Mouse (Mus musculus): ENCODE data around the gene Ccdc6.

Gene Ccdc6

DNA sequence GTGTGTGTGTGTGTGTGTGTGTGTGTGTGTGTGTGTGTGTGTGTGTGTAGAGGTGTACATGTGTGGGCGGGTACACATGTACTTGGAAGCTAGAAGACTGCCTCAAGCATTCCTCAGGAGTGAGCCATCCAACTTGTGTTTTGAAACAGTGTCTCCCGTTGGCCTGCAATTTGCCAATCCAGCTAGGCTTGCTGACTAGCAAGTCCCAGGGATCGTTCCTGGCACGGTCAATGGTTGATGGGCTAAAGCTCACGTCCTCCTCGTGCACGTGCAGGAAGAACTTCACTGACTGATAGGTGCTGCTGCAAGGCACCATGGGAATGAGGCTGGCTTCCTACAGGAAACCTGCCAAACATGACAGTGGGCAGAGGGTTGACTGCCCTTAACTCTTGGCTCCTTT is 89.7 kb downstream of the Ccdc6 start:
- no peaks in the 10 kb centered on the region for H3K9me3 ChIP-seq (ENCODE audit: low read length)
- H3K4me1 ChIP-seq (replicated peaks; ENCODE audit: low read depth, low read length), result peaks cover 57% of the 10 kb centered on the region
- H3K36me3 ChIP-seq (ENCODE audit: insufficient read depth, low read length), result peaks cover 88% of the 10 kb centered on the region
- H3K27me3 ChIP-seq (ENCODE audit: insufficient read depth, low read length), result 0 out of 2 replicates have a peak, but pooled peaks cover 3% of the 10 kb centered on the region
- no peak overlapping the region for H3K4me3 ChIP-seq (replicated peaks; ENCODE audit: low read length)
- TF ChIP-seq NANOG (IDR thresholded peaks at IDR 0.05; ENCODE audit: borderline replicate concordance, low read length), result no peak
- no peak for TF ChIP-seq CTCF (conservative IDR thresholded peaks at IDR 0.05; ENCODE audit: low read length)
- no peak for TF ChIP-seq POU5F1 (IDR thresholded peaks at IDR 0.05; ENCODE audit: borderline replicate concordance, low read length)

DNA sequence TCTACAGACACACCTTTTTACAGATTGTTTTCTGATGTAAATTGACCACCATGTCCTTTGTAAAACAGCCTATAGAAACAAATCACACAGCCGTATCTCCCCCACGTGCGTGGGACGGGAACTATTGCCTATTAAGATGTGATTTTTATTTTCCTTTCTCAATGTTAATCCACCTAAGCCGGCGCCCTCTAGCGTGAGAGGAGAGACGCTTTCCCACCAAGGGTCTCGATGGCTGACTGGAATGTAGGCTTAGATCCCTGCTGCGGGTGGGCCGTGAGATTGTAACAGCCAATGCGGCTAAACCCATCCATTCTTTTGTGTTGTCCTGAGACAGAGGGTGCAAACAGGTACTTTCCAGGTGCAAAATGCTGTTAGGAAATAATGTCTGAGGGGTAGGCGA is 92.9 kb downstream of the Ccdc6 start:
- no peak overlapping the region for H3K4me3 ChIP-seq (replicated peaks; ENCODE audit: low read length)
- peaks cover 61% of the 10 kb centered on the region for H3K4me1 ChIP-seq (replicated peaks; ENCODE audit: low read depth, low read length)
- H3K9me3 ChIP-seq (ENCODE audit: low read length), result no peaks in the 10 kb centered on the region
- peaks cover 78% of the 10 kb centered on the region for H3K36me3 ChIP-seq (ENCODE audit: insufficient read depth, low read length)
- TF ChIP-seq POU5F1 (IDR thresholded peaks at IDR 0.05; ENCODE audit: borderline replicate concordance, low read length) (no peak), CTCF (conservative IDR thresholded peaks at IDR 0.05; ENCODE audit: low read length) (peak; percentile 28)
- 0 out of 2 replicates have a peak, but pooled peaks cover 3% of the 10 kb centered on the region for H3K27me3 ChIP-seq (ENCODE audit: insufficient read depth, low read length)

DNA sequence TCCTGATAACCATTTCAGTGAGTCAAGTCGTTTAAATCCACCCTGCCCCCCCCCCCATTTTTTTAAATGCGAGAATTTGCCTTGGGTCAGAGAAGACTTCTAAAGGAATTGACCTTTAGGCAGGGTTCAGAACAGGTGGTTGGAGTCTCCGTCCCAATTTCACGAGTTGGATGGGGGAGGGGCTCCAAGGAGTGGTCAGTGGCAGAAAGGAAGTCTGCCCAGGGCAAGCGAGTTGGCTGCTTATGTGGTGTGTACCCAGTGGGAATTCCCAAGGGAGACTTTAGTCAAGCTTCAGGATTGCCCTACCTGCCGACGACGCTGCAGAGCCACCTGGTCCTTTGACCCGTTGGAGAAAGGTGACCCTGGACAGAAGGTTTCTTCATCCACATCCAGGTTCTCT is 97.4 kb downstream of the Ccdc6 start:
- Histone ChIP-seq H3K36me3 (ENCODE audit: insufficient read depth, low read length) (peaks cover 42% of the 10 kb centered on the region), H3K9me3 (ENCODE audit: low read length) (no peaks in the 10 kb centered on the region), H3K4me1 (replicated peaks; ENCODE audit: low read depth, low read length) (peaks cover 46% of the 10 kb centered on the region), H3K27me3 (ENCODE audit: insufficient read depth, low read length) (no peaks in the 10 kb centered on the region), H3K4me3 (replicated peaks; ENCODE audit: low read length) (no peak overlapping the region)
- TF ChIP-seq POU5F1 (IDR thresholded peaks at IDR 0.05; ENCODE audit: borderline replicate concordance, low read length) (no peak), CTCF (conservative IDR thresholded peaks at IDR 0.05; ENCODE audit: low read length) (no peak), NANOG (IDR thresholded peaks at IDR 0.05; ENCODE audit: borderline replicate concordance, low read length) (no peak)

DNA sequence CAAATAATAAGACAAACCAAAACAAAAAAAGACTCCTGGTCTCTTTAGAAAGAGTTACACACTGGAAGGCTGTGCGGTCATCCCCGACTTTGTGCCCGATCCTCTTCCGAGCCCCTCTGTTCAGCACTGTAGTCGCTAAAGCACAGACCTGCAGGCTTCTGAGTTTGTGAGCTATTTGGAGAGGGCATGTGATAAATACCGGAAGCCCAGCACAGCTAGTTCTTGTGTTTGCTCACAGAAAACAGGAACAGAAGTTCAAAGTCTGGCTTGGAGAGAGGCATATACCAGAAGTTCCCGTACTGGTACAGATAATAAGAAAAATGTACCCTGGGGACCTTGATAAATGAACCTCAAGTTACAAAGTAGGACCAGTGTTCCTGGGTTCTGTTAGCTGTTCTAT is 98.4 kb downstream of the Ccdc6 start:
- H3K27me3 ChIP-seq (ENCODE audit: insufficient read depth, low read length), result no peaks in the 10 kb centered on the region
- no peaks in the 10 kb centered on the region for H3K9me3 ChIP-seq (ENCODE audit: low read length)
- peaks cover 33% of the 10 kb centered on the region for H3K36me3 ChIP-seq (ENCODE audit: insufficient read depth, low read length)
- peaks cover 36% of the 10 kb centered on the region for H3K4me1 ChIP-seq (replicated peaks; ENCODE audit: low read depth, low read length)
- TF ChIP-seq CTCF (conservative IDR thresholded peaks at IDR 0.05; ENCODE audit: low read length) (no peak), NANOG (IDR thresholded peaks at IDR 0.05; ENCODE audit: borderline replicate concordance, low read length) (no peak), POU5F1 (IDR thresholded peaks at IDR 0.05; ENCODE audit: borderline replicate concordance, low read length) (no peak)
- H3K4me3 ChIP-seq (replicated peaks; ENCODE audit: low read length), result no peak overlapping the region

DNA sequence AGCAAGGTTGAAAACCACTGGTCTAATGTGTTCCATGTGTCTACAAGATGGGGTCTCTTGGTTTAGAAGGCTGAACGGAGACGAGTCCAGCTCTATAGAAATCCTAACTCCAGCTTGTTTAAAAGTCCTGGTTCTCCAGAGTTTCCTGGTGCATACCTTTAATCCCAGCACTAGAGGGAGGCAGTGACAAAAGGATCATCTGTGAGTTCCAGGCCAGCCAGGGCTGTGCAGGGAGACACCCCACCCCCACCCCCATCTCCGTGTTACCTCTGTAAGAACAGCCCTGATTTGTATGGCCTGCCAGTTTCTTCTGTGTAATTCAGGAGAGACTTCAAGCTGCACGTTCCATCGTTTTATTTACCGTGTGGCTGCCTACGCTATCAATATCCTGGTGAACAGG is 98.9 kb downstream of the Ccdc6 start:
- TF ChIP-seq NANOG (IDR thresholded peaks at IDR 0.05; ENCODE audit: borderline replicate concordance, low read length), result no peak
- peak; percentile 30; the same call in 1 of the 2 replicates for TF ChIP-seq CTCF (conservative IDR thresholded peaks at IDR 0.05; ENCODE audit: low read length)
- TF ChIP-seq POU5F1 (IDR thresholded peaks at IDR 0.05; ENCODE audit: borderline replicate concordance, low read length), result no peak
- H3K9me3 ChIP-seq (ENCODE audit: low read length), result no peaks in the 10 kb centered on the region

DNA sequence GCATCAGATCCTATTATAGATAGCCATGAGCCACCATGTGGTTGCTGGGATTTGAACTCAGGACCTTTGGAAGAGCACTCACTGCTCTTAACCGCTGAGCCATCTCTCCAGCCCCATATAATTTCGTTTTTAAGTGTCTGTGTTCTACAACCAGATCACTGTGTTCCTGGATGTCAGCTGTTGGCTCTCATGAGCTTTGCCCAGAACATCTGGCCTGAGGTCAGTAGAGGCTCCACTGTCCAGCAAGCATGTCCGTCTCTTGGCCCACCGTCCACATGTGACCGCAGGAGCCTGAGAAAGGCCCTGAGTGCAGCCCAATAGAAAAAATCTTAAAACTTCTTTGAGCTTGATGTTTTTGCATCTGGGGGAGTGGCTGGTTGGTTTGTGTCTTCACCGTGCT is 99.7 kb downstream of the Ccdc6 start:
- TF ChIP-seq POU5F1 (IDR thresholded peaks at IDR 0.05; ENCODE audit: borderline replicate concordance, low read length) (no peak), CTCF (conservative IDR thresholded peaks at IDR 0.05; ENCODE audit: low read length) (no peak), NANOG (IDR thresholded peaks at IDR 0.05; ENCODE audit: borderline replicate concordance, low read length) (no peak)
- no peaks in the 10 kb centered on the region for H3K9me3 ChIP-seq (ENCODE audit: low read length)
- peaks cover 25% of the 10 kb centered on the region for H3K4me1 ChIP-seq (replicated peaks; ENCODE audit: low read depth, low read length)
- no peaks in the 10 kb centered on the region for H3K27me3 ChIP-seq (ENCODE audit: insufficient read depth, low read length)
- H3K4me3 ChIP-seq (replicated peaks; ENCODE audit: low read length), result no peak overlapping the region
- H3K36me3 ChIP-seq (ENCODE audit: insufficient read depth, low read length), result peaks cover 21% of the 10 kb centered on the region

More for the DNA sequence above, 98.9 kb downstream of the Ccdc6 start:
- peaks cover 34% of the 10 kb centered on the region for H3K4me1 ChIP-seq (replicated peaks; ENCODE audit: low read depth, low read length)
- H3K27me3 ChIP-seq (ENCODE audit: insufficient read depth, low read length), result no peaks in the 10 kb centered on the region
- peaks cover 28% of the 10 kb centered on the region for H3K36me3 ChIP-seq (ENCODE audit: insufficient read depth, low read length)
- H3K4me3 ChIP-seq (replicated peaks; ENCODE audit: low read length), result no peak overlapping the region

DNA sequence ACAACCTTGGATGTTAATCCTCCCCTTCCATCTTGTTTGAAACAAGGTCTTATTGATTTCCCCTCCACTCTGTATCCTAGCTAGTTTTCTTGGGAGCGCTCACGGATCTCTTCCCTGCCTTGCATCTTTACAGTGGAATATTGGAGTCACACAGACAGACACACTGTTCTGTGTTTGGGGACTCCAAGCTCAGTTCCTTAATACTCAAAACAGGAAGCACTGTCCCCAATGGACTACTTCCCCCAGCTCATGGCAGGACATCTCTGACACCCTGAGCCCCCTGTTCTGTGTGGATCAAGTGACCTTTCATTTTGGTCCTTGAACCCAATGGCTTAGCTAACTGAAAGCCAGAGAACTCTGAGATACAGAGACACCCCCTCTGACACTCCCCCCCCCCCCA is 100.7 kb downstream of the Ccdc6 start:
- TF ChIP-seq NANOG (IDR thresholded peaks at IDR 0.05; ENCODE audit: borderline replicate concordance, low read length) (no peak), POU5F1 (IDR thresholded peaks at IDR 0.05; ENCODE audit: borderline replicate concordance, low read length) (no peak), CTCF (conservative IDR thresholded peaks at IDR 0.05; ENCODE audit: low read length) (no peak)
- Histone ChIP-seq H3K9me3 (ENCODE audit: low read length) (no peaks in the 10 kb centered on the region), H3K27me3 (ENCODE audit: insufficient read depth, low read length) (no peaks in the 10 kb centered on the region), H3K36me3 (ENCODE audit: insufficient read depth, low read length) (peaks cover 13% of the 10 kb centered on the region), H3K4me1 (replicated peaks; ENCODE audit: low read depth, low read length) (peaks cover 23% of the 10 kb centered on the region), H3K4me3 (replicated peaks; ENCODE audit: low read length) (no peak overlapping the region)

DNA sequence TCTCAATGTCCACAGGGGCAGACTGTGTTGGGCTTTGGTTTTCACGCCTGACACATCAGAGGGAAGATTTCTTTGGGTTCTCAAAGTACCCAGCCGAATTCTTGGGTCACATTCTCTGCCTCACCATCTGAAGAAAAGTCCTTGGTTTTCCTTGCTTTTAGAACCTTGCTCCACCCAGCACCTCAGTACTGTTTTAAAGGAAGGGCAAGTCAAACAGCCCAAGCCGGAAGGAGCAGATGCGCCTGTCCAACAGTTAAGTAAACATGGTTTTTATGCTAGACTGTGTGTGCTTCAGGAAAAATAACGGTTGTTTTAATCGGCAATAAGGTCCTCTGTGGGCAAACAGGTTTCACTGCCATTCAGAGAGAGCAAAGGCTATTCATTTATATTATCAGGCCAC is 101.1 kb downstream of the Ccdc6 start:
- TF ChIP-seq POU5F1 (IDR thresholded peaks at IDR 0.05; ENCODE audit: borderline replicate concordance, low read length) (no peak), CTCF (conservative IDR thresholded peaks at IDR 0.05; ENCODE audit: low read length) (no peak), NANOG (IDR thresholded peaks at IDR 0.05; ENCODE audit: borderline replicate concordance, low read length) (no peak)
- Histone ChIP-seq H3K27me3 (ENCODE audit: insufficient read depth, low read length) (no peaks in the 10 kb centered on the region), H3K4me3 (replicated peaks; ENCODE audit: low read length) (no peak overlapping the region), H3K4me1 (replicated peaks; ENCODE audit: low read depth, low read length) (peaks cover 23% of the 10 kb centered on the region), H3K36me3 (ENCODE audit: insufficient read depth, low read length) (peaks cover 9% of the 10 kb centered on the region), H3K9me3 (ENCODE audit: low read length) (no peaks in the 10 kb centered on the region)

DNA sequence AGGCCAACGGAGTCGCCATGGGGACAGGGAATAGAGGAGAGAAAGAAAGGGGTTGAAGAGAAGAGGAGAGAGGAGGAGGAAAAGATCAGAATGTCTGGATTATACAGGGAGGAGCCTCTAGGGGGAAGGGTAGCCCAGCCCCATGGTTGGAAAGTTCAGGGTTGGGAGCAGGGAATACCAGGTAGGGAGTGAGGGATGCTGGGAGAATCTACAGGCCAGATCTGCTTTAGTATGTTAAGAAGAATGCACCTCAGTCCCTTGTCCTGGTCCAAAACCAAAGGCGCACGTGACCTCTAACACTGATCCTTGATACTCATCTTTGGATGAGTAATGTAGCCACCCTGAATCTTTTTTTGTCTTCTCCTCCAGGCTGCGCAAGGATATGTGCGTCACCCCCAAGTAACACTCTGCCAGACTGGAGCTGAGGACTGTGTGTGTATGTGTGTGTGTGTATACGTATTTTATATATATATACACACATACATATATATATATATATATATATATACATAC is 102.1 kb downstream of the Ccdc6 start:
- TF ChIP-seq CTCF (conservative IDR thresholded peaks at IDR 0.05; ENCODE audit: low read length) (no peak), NANOG (IDR thresholded peaks at IDR 0.05; ENCODE audit: borderline replicate concordance, low read length) (no peak), POU5F1 (IDR thresholded peaks at IDR 0.05; ENCODE audit: borderline replicate concordance, low read length) (no peak)
- H3K27me3 ChIP-seq (ENCODE audit: insufficient read depth, low read length), result no peaks in the 10 kb centered on the region
- peaks cover 17% of the 10 kb centered on the region for H3K4me1 ChIP-seq (replicated peaks; ENCODE audit: low read depth, low read length)
- H3K4me3 ChIP-seq (replicated peaks; ENCODE audit: low read length), result no peak overlapping the region
- no peaks in the 10 kb centered on the region for H3K9me3 ChIP-seq (ENCODE audit: low read length)
- H3K36me3 ChIP-seq (ENCODE audit: insufficient read depth, low read length), result peaks cover 3% of the 10 kb centered on the region; the same call in 1 of the 2 replicates

Measured in E14TG2a.4 (cell line).